Mouse (Mus musculus): ENCODE results near the gene Fbxl15.

GRCm38 (mm10) chr19:46324918-46325317, 3.1 kb upstream of the Fbxl15 start:
- TF ChIP-seq CTCF (IDR thresholded peaks at IDR 0.05; ENCODE audit: low read depth, low read length) (no peak), POLR2A (IDR thresholded peaks at IDR 0.05; ENCODE audit: extremely low read depth, insufficient read depth, low read length) (no peak)

All from liver, adult 2 months (tissue).